Mouse (Mus musculus) urinary bladder, postnatal 4 days (tissue): ENCODE measurements around the gene Gm853.
A peak's percentile ranks its signal among the peaks of the same experiment; 100 is the strongest.
"Not testable (repeated sequence)": the region's sequence is repeated elsewhere in the genome, so short reads cannot be mapped to it uniquely, and the experiment has no call there.

ENCODE experiments used
- DNase-seq, 2 experiments: peaks; one replicate each; pipeline ENCODE4 v3.0.0; 2021 to 2022; ENCODE audit warnings: low spot score in 2 of 2

Gene Gm853

GRCm38 (mm10) chr4:130222179-130222578 is at the start of gene Gm853:
Gene Gm853, minus strand, starts transcription at chr4:130222401.
- no peak for DNase-seq

DNA sequence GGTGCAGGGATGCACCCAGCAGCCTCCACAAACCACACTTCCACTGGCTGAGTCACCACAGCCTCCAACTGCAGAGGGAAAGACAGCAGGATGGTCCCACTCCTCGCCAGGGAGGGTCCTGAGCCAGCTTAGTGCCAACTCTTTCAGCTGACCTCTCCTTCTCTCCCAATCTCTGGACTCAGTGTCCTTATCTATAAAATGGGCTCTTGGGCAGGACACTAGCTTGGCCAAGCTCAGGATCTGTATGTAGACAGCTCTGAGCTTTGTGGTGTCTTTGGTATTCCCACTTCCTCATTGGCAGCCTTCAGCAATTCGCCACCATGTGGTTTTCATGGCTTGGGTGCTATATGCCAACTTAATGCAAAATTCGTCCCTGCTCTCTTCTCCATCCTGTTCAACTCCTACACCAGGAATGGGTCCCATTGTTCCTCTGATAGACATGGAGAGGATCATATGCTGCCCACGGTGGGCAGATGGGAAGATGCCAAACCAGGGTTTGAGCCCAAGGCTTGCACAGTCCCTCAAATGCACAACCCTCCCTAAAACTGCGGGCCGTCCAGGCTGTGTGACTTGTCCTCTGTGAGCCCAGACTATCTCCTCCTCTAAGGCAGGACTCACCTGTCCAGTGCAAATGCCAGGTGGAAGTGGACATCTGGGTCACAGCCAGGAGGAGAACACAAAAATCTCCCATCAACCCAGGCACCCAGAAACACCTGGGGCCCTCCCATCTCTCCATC is 48.6 kb upstream of the Gm853 start:
- no peak for DNase-seq

DNA sequence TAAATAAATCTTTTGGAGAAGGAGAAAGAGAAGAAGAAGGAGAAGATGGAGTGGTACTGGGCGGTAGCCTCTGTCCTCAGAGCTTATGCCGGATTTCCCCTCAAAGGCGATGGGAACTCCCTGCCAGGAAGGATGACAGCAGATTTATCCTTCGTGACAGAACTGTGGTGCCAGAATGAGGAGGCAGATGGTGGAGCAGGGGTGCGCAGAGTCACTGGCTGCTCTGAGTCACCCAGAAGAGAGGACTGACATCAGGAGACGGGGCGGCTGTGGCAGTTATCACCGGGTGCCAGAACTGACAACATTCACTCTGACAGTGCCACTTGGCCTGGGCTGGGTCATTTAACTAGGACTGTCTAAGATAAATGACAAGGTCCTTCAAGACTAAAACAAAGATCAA is 47.9 kb upstream of the Gm853 start:
- DNase-seq: no peak

DNA sequence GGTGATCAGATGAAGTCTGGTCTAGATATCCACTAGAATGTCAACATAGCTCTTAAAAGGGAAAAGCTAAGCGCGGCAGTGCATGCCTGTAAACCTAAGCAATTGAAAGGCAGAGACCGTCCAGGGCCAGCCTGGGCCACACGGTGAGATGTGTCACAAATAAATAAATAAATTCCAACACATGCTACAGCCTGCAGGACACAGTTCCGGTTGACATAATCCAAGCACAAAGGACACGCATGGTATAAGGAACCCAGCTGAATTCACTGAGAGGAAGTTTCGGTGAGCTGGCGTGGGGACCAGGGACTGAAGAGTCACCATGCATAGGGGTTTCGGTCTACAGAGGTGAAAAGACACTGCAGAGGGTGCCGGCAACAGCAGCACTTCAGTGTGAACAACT is 46.5 kb upstream of the Gm853 start:
- no peak for DNase-seq

DNA sequence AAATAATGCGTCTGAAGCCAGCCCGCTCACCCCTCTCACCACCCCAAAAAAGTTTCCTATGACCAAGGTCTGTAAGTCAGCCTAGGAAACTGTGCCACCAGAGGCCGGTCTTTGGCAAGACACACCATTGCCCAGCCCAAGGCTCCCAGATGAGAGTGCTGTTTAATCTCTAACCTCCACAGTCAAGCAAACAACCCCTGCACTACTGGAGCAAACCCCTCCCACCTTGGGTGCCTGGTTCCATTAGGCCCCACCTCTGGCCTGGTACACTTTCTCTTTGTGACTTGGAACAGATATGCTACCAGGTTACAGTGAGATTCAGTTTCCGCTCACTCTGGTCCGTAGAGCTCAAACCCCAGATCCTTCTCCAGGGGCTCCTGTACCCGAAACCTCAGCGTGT is 44.9 kb upstream of the Gm853 start:
- no peak for DNase-seq

- no peak for DNase-seq
Measured at GRCm38 (mm10) chr4:130266601-130267000, 44.4 kb upstream of the Gm853 start.

DNA sequence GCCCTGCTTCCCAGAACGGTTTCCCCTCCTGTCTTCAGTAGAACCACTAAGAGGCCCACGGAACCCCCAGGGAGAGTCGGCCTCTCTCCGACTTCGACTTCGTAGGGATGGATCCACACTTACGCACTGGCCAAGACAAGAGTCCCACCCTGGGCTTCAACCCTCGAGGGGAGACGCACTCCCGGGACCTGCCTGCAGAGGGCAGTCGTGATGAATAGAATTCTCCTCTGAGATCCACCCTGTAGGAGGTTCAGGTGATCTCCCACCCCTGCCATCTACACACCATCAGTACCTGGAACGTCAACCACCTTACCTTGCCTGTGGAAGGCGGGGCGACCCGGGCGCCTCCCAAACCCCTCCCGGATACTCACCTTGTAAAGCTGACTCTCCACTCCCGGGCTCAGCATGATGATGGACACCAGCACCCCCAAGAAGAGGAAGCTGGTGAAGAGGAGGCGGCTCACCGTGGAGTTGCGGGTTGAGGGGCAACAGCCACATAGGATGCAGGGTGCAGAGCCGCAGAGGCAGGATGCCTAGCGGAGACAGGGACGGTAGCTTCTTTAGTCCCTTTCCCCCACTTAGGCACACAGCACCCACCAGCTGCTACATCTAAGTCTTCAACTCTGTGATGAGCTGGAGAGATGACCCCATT is 42.6 kb upstream of the Gm853 start:
- peak; percentile 56 to 74 for DNase-seq

DNA sequence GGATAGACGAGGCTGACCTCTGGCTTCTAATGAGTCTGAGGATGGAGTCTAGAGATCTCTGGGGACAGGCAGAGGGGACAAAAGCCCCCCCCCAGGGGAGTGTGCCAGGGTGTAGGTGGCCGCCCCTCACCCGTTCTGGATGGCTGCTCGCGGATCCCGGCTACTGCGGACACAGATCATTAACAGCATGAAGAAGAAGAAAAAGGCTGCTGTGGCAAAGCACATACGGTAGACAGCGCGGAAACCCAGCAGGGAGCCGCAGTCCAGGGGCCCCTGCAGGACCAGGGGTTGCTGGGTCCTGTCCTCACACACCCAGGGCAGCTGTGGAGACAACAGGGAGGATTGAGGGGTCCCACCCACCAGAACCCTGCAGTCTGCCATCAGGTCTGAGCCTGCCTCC is 41.9 kb upstream of the Gm853 start:
- no peak for DNase-seq

DNA sequence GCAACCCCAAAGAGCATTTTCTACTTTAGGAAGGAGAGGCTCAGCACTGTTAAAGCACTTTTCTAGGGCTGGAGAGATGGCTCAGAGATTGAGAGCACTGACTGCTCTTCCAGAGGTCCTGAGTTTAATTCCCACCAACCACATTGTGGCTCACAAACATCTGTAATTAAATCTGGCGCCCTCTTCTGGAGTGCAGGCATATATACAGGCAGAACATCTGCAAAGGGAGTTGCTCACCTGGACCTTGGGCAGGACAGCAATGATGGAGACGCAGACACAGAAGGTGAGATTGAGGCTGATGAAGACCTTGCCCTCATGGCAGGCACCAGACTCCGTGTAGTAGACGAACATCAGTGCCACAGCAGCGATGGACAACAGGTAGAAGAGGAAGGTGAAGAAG is 38.2 kb upstream of the Gm853 start:
- DNase-seq: no peak

DNA sequence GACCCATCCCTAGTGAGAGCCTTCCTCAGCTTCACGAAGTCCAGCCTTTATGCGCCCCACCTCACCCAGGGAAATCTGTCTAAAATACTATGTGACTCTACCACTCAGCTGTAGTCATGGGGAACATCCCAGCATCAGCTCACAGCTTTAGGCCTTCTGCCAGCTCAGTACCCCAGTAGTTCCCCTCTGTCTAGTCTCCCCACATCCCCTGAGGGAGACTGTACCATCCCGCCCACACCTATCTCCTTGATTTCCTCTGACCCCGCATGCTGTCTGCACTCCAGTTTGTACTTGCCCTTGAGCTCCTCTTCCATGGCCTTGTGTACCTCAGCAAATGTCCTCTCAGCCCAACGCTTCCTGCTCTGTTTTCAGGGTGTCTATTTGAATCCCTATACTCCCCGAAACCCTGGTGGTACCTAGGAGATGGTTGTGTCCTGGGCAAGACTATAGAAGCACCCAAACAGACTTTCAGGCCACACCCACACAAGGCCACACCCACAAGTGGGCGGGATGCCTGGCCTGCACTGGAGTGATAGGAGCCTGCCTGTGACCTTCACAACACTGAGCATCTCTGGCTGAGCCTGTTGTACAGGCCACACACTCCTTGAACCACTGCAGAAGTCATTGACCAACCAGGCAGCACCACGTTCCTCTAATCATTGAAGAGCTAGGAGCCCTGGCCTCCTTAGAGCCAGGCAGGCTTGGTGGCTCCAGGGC is 30.4 kb upstream of the Gm853 start:
- peak in 1 of 2 experiments; percentile 31 for DNase-seq

DNA sequence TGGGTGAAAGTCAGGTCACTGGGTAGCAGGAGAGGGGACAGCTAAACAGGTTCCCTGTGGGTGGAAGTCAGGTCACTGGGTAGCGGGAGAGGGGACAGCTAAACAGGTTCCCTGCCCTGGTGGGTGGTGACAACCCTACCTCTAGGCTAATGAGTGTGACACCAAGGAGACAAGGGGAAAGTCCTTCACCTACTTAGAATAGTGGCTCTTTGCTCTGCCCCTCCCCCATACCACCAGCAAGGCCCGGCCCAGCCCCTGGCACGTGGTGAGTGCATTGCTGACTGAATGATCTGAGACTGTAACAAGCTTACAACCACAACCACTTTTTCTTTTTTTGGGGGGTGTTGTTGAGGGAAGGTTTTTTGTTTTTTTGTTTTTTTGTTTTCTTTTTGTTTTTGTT is 29.6 kb upstream of the Gm853 start:
- DNase-seq: no peak

GRCm38 (mm10) chr4:130251172-130251705 is 29.0 kb upstream of the Gm853 start:
- no peak for DNase-seq

GRCm38 (mm10) chr4:130248636-130249035 is 26.4 kb upstream of the Gm853 start:
- no peak for DNase-seq

DNA sequence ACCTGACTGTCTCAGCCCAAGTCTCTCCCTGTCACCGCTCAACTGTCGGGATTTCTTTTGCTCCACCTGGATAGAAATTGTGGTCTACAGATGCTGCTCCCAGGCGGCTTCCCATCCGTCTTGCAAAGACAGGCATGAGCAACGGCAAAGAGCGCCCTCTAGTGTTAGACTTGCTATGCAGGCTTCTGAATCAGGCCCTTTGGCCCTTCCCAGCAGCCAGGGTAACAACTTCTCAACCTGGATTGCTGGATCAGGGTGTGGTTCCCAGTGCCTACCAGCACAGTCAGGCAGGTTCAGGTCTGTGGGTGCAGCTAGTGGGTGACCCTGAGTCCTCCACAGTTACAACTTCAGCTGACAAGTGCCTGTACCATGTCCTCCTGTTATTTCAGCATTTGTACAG is 23.9 kb upstream of the Gm853 start:
- DNase-seq: peak; percentile 40 to 77

GRCm38 (mm10) chr4:130244749-130245148 is 22.5 kb upstream of the Gm853 start:
- no peak for DNase-seq

- not testable (repeated sequence) for DNase-seq
Measured at GRCm38 (mm10) chr4:130243621-130244020, 21.4 kb upstream of the Gm853 start.

GRCm38 (mm10) chr4:130242956-130243355 is 20.8 kb upstream of the Gm853 start:
- DNase-seq: no peak

GRCm38 (mm10) chr4:130240695-130241094 is 18.5 kb upstream of the Gm853 start:
- no peak for DNase-seq

DNA sequence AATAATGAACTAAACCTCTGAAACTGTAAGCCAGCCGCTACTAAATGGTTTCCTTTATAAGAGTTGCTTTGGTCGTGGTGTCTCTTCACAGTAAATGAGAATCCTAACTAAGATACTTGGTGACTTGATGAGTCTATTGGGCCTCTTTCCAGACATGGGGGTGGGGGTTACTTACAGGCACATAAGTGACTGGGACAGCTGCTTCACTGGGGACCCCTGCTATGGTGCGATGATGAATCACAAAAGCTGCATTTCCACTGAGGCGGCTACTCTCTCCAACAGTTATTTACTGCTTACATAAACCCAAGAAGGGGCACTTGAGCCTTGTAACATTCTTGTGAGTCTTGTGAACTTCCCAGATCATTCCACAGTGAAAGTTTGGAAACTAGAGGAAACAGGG is 15.4 kb upstream of the Gm853 start:
- no peak for DNase-seq

DNA sequence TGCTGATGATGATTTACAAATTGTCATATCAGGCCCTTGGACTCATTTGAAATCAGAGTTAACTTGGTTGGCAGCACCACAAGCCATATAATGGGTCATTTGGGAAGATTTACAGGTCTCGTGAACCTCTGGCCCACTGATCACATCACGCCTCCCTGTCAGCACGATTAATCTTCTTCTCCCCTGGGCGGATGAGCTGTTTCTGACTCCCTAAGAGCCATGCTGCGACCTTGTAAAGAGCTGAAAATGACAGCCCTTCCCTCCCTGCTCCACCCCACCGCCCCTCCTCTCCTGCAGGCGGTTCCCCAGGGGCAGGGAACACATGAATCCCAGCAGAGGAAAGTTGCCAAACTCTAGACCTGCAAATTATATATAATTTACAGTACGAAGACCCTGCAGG is 14.2 kb upstream of the Gm853 start:
- DNase-seq: no peak

DNA sequence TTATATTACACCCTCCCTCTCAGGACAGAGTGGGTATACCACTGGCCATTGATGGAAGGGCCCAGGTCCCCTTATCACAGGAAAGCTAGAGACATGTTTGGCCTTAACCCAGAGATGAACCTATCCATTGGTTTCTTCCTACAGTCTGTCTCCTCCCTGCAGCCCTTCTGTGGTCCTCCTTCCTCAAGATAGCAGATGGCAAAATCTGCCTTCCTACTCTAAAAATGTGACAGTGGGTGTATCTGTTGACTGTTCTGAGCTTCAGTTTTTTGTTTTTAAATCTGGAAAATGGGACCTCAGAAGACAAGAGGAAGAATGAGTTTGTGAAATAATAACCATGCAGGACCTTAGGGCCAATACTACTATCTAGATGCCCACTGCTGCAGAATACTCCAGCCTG is 1.9 kb upstream of the Gm853 start:
- DNase-seq: no peak

DNA sequence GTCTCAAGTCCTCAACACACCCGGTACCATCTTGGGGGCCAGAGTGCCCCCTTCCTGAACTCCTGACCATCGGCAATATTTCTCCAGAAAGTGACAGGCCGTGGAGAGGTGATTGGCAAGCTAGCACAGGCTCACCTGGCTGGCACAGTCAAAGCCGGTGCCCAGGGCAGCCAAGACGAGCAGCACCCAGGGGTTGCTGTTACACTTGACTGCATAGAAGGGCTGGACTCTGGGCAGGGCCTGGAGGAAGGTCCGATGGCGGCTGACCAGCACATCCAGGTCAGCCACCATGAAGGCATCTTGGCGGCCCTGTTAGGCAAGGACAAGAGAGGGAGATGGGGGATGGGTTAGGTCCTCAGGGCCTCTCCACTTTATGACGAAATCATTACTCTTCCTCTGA is 2.0 kb downstream of the Gm853 start:
- DNase-seq: no peak

- no peak for DNase-seq
Measured at GRCm38 (mm10) chr4:130215392-130215791, 6.8 kb downstream of the Gm853 start.
